Mouse (Mus musculus): Measurements from ENCODE around the gene Rft1. TPM values are rescaled to one million over a fixed set of nuclear protein-coding genes. Genes with fewer than 3 reads are reported as not detected.

Rft1 gene
- total and polyA plus RNA-seq, 3 experiments, result 9.1 to 11.3 TPM; not detected in 1

- no peaks in the 10 kb centered on the region for H3K79me2 ChIP-seq (ENCODE audit: control insufficient read depth, insufficient read depth, low read length, poor library complexity)
- no peaks in the 10 kb centered on the region for H3K9me3 ChIP-seq (replicated peaks; ENCODE audit: insufficient read depth, low read length)
- no peaks in the 10 kb centered on the region for H3K36me3 ChIP-seq (ENCODE audit: control insufficient read depth in 1 of 2, insufficient read depth in 2 of 2, low read length in 2 of 2)
- H3K4me1 ChIP-seq (ENCODE audit: control insufficient read depth in 1 of 2, insufficient read depth in 2 of 2, low read length in 2 of 2), result no peaks in the 10 kb centered on the region
- DNase-seq (ENCODE audit: low read depth, low spot score), result no peak
- TF ChIP-seq KAT2A (conservative IDR thresholded peaks at IDR 0.05; ENCODE audit: low read depth, low read length) (no peak), UBTF (IDR thresholded peaks at IDR 0.05; ENCODE audit: borderline replicate concordance, insufficient read depth, low read depth, low read length) (no peak), USF1 (IDR thresholded peaks at IDR 0.05; ENCODE audit: low read depth, low read length) (no peak), HCFC1 (IDR thresholded peaks at IDR 0.05; ENCODE audit: low read depth, low read length) (no peak), TBP (IDR thresholded peaks at IDR 0.05; ENCODE audit: low read depth, low read length) (no peak), POLR2A (IDR thresholded peaks at IDR 0.05; ENCODE audit: control insufficient read depth in 1 of 2, insufficient read depth in 1 of 2, low read depth in 1 of 2, low read length in 2 of 2, poor library complexity in 1 of 2) (no peak), CHD1 (IDR thresholded peaks at IDR 0.05; ENCODE audit: low read depth, low read length) (no peak), MXI1 (IDR thresholded peaks at IDR 0.05; ENCODE audit: low read depth, low read length) (no peak), GATA1 (IDR thresholded peaks at IDR 0.05; ENCODE audit: low read depth, low read length) (no peak), POLR2AphosphoS2 (IDR thresholded peaks at IDR 0.05; ENCODE audit: low read length) (no peak), MAFK (IDR thresholded peaks at IDR 0.05; ENCODE audit: borderline replicate concordance, low read depth, low read length) (no peak), TCF12 (IDR thresholded peaks at IDR 0.05; ENCODE audit: low read depth, low read length) (no peak), E2F4 (IDR thresholded peaks at IDR 0.05; ENCODE audit: borderline replicate concordance, low read depth, low read length) (no peak), SMC3 (IDR thresholded peaks at IDR 0.05; ENCODE audit: low read depth, low read length) (no peak), POLR2AphosphoS5 (IDR thresholded peaks at IDR 0.05; ENCODE audit: borderline replicate concordance, low read depth, low read length) (no peak), MYC (IDR thresholded peaks at IDR 0.05; ENCODE audit: low read depth, low read length) (no peak), MAX (IDR thresholded peaks at IDR 0.05; ENCODE audit: low read length) (no peak), EP300 (IDR thresholded peaks at IDR 0.05; ENCODE audit: low read depth in 1 of 2, low read length in 2 of 2) (no peak), ZC3H11A (IDR thresholded peaks at IDR 0.05; ENCODE audit: low read depth, low read length) (no peak), RCOR1 (IDR thresholded peaks at IDR 0.05; ENCODE audit: low read depth, low read length) (no peak)
- no peak overlapping the region for H3K27ac ChIP-seq (ENCODE audit: control insufficient read depth, low read depth, low read length)
- H3K27me3 ChIP-seq (ENCODE audit: control insufficient read depth in 1 of 2, insufficient read depth in 2 of 2, low read length in 2 of 2), result peaks cover 0 to 2% of the 10 kb centered on the region in 2 experiments; a peak in 2 of 4 replicates
- H3K9ac ChIP-seq (ENCODE audit: control insufficient read depth, low read depth, low read length, poor library complexity, severe bottlenecking), result no peak overlapping the region
- H3K4me3 ChIP-seq (ENCODE audit: control insufficient read depth in 1 of 2, insufficient read depth in 1 of 2, low read depth in 2 of 2, low read length in 2 of 2), result no peak overlapping the region
Measured at GRCm38 (mm10) chr14:30638009-30638408, 16.2 kb upstream of the Rft1 start.

- no peaks in the 10 kb centered on the region for H3K4me1 ChIP-seq (ENCODE audit: control insufficient read depth in 1 of 2, insufficient read depth in 2 of 2, low read length in 2 of 2)
Measured at GRCm38 (mm10) chr14:30638686-30639085, 15.5 kb upstream of the Rft1 start.

More at GRCm38 (mm10) chr14:30638686-30639085, 15.5 kb upstream of the Rft1 start:
- Histone ChIP-seq H3K27me3 (ENCODE audit: control insufficient read depth in 1 of 2, insufficient read depth in 2 of 2, low read length in 2 of 2) (peaks cover 0 to 2% of the 10 kb centered on the region in 2 experiments; a peak in 2 of 4 replicates), H3K4me3 (ENCODE audit: control insufficient read depth in 1 of 2, insufficient read depth in 1 of 2, low read depth in 2 of 2, low read length in 2 of 2) (no peak overlapping the region), H3K9ac (ENCODE audit: control insufficient read depth, low read depth, low read length, poor library complexity, severe bottlenecking) (no peak overlapping the region), H3K27ac (ENCODE audit: control insufficient read depth, low read depth, low read length) (no peak overlapping the region), H3K79me2 (ENCODE audit: control insufficient read depth, insufficient read depth, low read length, poor library complexity) (no peaks in the 10 kb centered on the region), H3K9me3 (replicated peaks; ENCODE audit: insufficient read depth, low read length) (no peaks in the 10 kb centered on the region), H3K36me3 (ENCODE audit: control insufficient read depth in 1 of 2, insufficient read depth in 2 of 2, low read length in 2 of 2) (no peaks in the 10 kb centered on the region)
- TF ChIP-seq USF1 (IDR thresholded peaks at IDR 0.05; ENCODE audit: low read depth, low read length) (no peak), TCF12 (IDR thresholded peaks at IDR 0.05; ENCODE audit: low read depth, low read length) (no peak), CHD2 (IDR thresholded peaks at IDR 0.05; ENCODE audit: low read length) (no peak), ELF1 (IDR thresholded peaks at IDR 0.05; ENCODE audit: low read depth, low read length) (no peak), MEF2A (IDR thresholded peaks at IDR 0.05; ENCODE audit: extremely low read depth, insufficient replicate concordance, low read depth, low read length, poor library complexity, severe bottlenecking) (no peak), SIN3A (IDR thresholded peaks at IDR 0.05; ENCODE audit: low read length) (no peak)
- DNase-seq (ENCODE audit: low read depth, low spot score), result no peak
